Mouse (Mus musculus) kidney, adult 2 months (tissue): Measurements from ENCODE around the gene Ildr2. TPM values are rescaled to one million over a fixed set of nuclear protein-coding genes. Genes with fewer than 3 reads are reported as not detected.

Experiments
- DNase-seq: peaks from one replicate; pipeline ENCODE4 v3.0.0; 2021
- H3K27ac ChIP-seq: fragments of 200-500 bp; 2 replicates; pipeline ENCODE4 v1.5.1; 2012; ENCODE audit warnings: low read depth, low read length, control low read depth, inconsistent platforms; ENCODE audit not compliant: insufficient read depth
- H3K27me3 ChIP-seq: fragments of 200-500 bp; replicated peaks from 2 replicates; pipeline ENCODE4 v1.6.1; 2012; ENCODE audit warnings: mild to moderate bottlenecking, moderate library complexity, low read length, inconsistent platforms; ENCODE audit not compliant: control insufficient read depth, insufficient read depth
- H3K36me3 ChIP-seq: fragments of 200-500 bp; 2 replicates; pipeline ENCODE4 v1.6.1; 2012; ENCODE audit warnings: mild to moderate bottlenecking, moderate library complexity, low read length, inconsistent platforms; ENCODE audit not compliant: control insufficient read depth, insufficient read depth
- H3K4me1 ChIP-seq: fragments of 200-500 bp; 2 replicates; pipeline ENCODE4 v1.6.1; 2011; ENCODE audit warnings: low read length; ENCODE audit not compliant: control insufficient read depth, insufficient read depth
- H3K4me3 ChIP-seq: fragments of 200-500 bp; 2 replicates; pipeline ENCODE4 v1.5.1; 2011; ENCODE audit warnings: mild to moderate bottlenecking, low read depth, low read length, control low read depth; ENCODE audit not compliant: insufficient read depth
- CTCF ChIP-seq: fragments of 200-500 bp; conservative IDR thresholded peaks from 2 replicates; pipeline ENCODE4 v1.5.1; 2011; ENCODE audit warnings: low read depth, mild to moderate bottlenecking, control low read depth, low read length, moderate library complexity, mixed read lengths; ENCODE audit not compliant: insufficient read depth, insufficient read length
- POLR2A ChIP-seq: fragments of 200-500 bp; IDR thresholded peaks from one replicate; pipeline ENCODE4 v1.6.1; 2011; ENCODE audit warnings: low read depth, low read length, control low read depth
- WGBS: fragments of 180-500 bp; shearing (Covaris S2); methylation state at CpG from one replicate; pipeline ENCODE4 v1.1.7; 2018; 5-methylcytosine and 5-hydroxymethylcytosine counted together
- polyA plus RNA-seq: library from polyadenylated mRNA; depleted of rRNA; stranded (reverse); fragments of >200 nt; gene quantifications from 2 replicates; pipeline ENCODE4 v1.2.3, GENCODE M21; 2012; rRNA removed

Gene Ildr2
- polyA plus RNA-seq = 11.0 and 12.3 TPM in 2 replicates

GRCm38 (mm10) chr1:166253898-166254894 is at the start of gene Ildr2:
TSS of gene Ildr2 (plus strand) at chr1:166254139.
- H3K27me3 ChIP-seq = no peaks in the 10 kb centered on the region
- no peaks in the 10 kb centered on the region for H3K36me3 ChIP-seq
- peak within 1 kb of the TSS; percentile 67 for H3K4me3 ChIP-seq
- H3K27ac ChIP-seq = peak within 1 kb of the TSS; percentile 59
- 1% methylated on average over 72 of the region's 72 CpGs for WGBS
- peak; percentile 79 for DNase-seq
- TF ChIP-seq POLR2A (no peak), CTCF (0 out of 2 replicates have a peak, but pooled peaks have one; percentile 22)
- peaks cover 13% of the 10 kb centered on the region; the same call in 1 of the 2 replicates for H3K4me1 ChIP-seq

GRCm38 (mm10) chr1:166204171-166204570 is 49.8 kb upstream of the Ildr2 start:
- Histone ChIP-seq H3K4me1 (no peaks in the 10 kb centered on the region), H3K27me3 (no peaks in the 10 kb centered on the region), H3K4me3 (no peak overlapping the region), H3K27ac (no peak overlapping the region), H3K36me3 (no peaks in the 10 kb centered on the region)
- DNase-seq = no peak
- no peak for TF ChIP-seq POLR2A
- no peak for TF ChIP-seq CTCF
- 54% methylated on average over 5 of the region's 5 CpGs for WGBS

GRCm38 (mm10) chr1:166205159-166205558 is 48.8 kb upstream of the Ildr2 start:
- WGBS = 51% methylated on average over 3 of the region's 3 CpGs
- Histone ChIP-seq H3K27ac (no peak overlapping the region), H3K4me1 (no peaks in the 10 kb centered on the region), H3K27me3 (no peaks in the 10 kb centered on the region), H3K36me3 (no peaks in the 10 kb centered on the region), H3K4me3 (no peak overlapping the region)
- DNase-seq = no peak
- no peak for TF ChIP-seq POLR2A
- TF ChIP-seq CTCF = no peak

GRCm38 (mm10) chr1:166209371-166209770 is 44.6 kb upstream of the Ildr2 start:
- no peak overlapping the region for H3K4me3 ChIP-seq
- DNase-seq = no peak
- no peaks in the 10 kb centered on the region for H3K36me3 ChIP-seq
- 89% methylated on average over 6 of the region's 6 CpGs for WGBS
- no peak overlapping the region for H3K27ac ChIP-seq
- H3K27me3 ChIP-seq = no peaks in the 10 kb centered on the region
- H3K4me1 ChIP-seq = no peaks in the 10 kb centered on the region; the same call in 1 of the 2 replicates
- no peak for TF ChIP-seq POLR2A
- no peak for TF ChIP-seq CTCF

GRCm38 (mm10) chr1:166214181-166214580 is 39.8 kb upstream of the Ildr2 start:
- peak; percentile 22 for DNase-seq
- 83% methylated on average over 4 of the region's 4 CpGs for WGBS
- Histone ChIP-seq H3K4me1 (no peaks in the 10 kb centered on the region; the same call in 1 of the 2 replicates), H3K27ac (no peak overlapping the region), H3K27me3 (no peaks in the 10 kb centered on the region), H3K36me3 (no peaks in the 10 kb centered on the region), H3K4me3 (no peak overlapping the region)
- TF ChIP-seq CTCF (no peak; the same call in 1 of the 2 replicates), POLR2A (no peak)

- Histone ChIP-seq H3K27ac (no peak within 1 kb of the TSS), H3K4me3 (no peak within 1 kb of the TSS), H3K27me3 (no peaks in the 10 kb centered on the region), H3K36me3 (no peaks in the 10 kb centered on the region), H3K4me1 (no peaks in the 10 kb centered on the region)
- DNase-seq = no peak
- no peak for TF ChIP-seq CTCF
- no peak for TF ChIP-seq POLR2A
- WGBS = 91% methylated on average over 53 of the region's 53 CpGs
These were observed 15.5 kb upstream of the Ildr2 start, which contains the start of gene Mael for GRCm38 (mm10) chr1:166238315-166238969. TSS of gene Mael (minus strand) at chr1:166238747.

GRCm38 (mm10) chr1:166244285-166244684 is 9.7 kb upstream of the Ildr2 start:
- no peak for DNase-seq
- H3K4me3 ChIP-seq = no peak overlapping the region
- H3K27me3 ChIP-seq = no peaks in the 10 kb centered on the region
- no peak overlapping the region for H3K27ac ChIP-seq
- WGBS = 78% methylated on average over 6 of the region's 6 CpGs
- no peak for TF ChIP-seq CTCF
- no peak for TF ChIP-seq POLR2A
- no peaks in the 10 kb centered on the region for H3K4me1 ChIP-seq
- no peaks in the 10 kb centered on the region for H3K36me3 ChIP-seq
